Mouse (Mus musculus) spleen, adult 2 months (tissue): ENCODE data around the gene Gmppa.

Experiments used
- CTCF ChIP-seq: fragments of 200-500 bp; IDR thresholded peaks from 2 replicates; pipeline ENCODE4 v1.5.1; 2011; ENCODE audit warnings: mild to moderate bottlenecking, inconsistent platforms; ENCODE audit not compliant: insufficient read depth, insufficient read length, insufficient replicate concordance; ENCODE audit errors: extremely low read depth
- POLR2A ChIP-seq: fragments of 200-500 bp; IDR thresholded peaks from 2 replicates; pipeline ENCODE4 v1.6.1; 2011; ENCODE audit warnings: low read depth, low read length, inconsistent platforms

DNA sequence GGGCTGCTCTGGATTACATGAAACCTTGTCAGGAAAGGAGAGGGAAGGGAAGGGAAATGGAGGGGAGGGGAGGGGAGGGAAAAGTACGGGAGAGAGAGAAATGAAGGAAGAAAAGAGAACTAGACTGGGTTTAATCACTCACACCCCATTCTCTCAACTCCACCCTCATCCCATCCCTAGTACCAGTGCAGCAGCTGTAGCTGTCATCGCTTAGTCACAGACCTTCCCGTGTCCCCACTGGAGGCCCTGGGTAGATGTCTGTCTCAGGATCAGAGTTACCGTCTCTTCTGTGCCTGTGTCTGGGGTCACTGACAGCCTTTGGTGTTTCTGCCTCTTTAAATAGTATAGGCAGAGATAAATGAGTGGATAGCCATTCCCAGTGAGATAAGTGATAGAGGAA lies 27.5 kb upstream of the Gmppa start:
- no peak for TF ChIP-seq CTCF
- no peak for TF ChIP-seq POLR2A
